Mouse (Mus musculus): ENCODE results near the gene Pcdh19.

- TF ChIP-seq POLR2AphosphoS2 (IDR thresholded peaks at IDR 0.05; ENCODE audit: insufficient read length, low read depth), result no peak
- no peak for TF ChIP-seq TCF3 (IDR thresholded peaks at IDR 0.05; ENCODE audit: insufficient read length, low read depth)
- no peak for TF ChIP-seq POLR2A (IDR thresholded peaks at IDR 0.05; ENCODE audit: insufficient read length, low read depth)
- no peak for TF ChIP-seq MAX (IDR thresholded peaks at IDR 0.05; ENCODE audit: low read depth)
- TF ChIP-seq MYOD1 (IDR thresholded peaks at IDR 0.05; ENCODE audit: control insufficient read depth in 1 of 3, insufficient read length in 2 of 3, low read depth in 2 of 3), result no peak
- TF ChIP-seq USF1 (IDR thresholded peaks at IDR 0.05; ENCODE audit: low read depth), result no peak
- no peak for TF ChIP-seq E2F4 (IDR thresholded peaks at IDR 0.05; ENCODE audit: insufficient read depth)
- TF ChIP-seq MYOG (IDR thresholded peaks at IDR 0.05; ENCODE audit: control insufficient read depth in 1 of 3, insufficient read depth in 1 of 3, insufficient read length in 2 of 3, low read depth in 2 of 3), result no peak
- TF ChIP-seq REST (IDR thresholded peaks at IDR 0.05; ENCODE audit: insufficient read depth, insufficient read length), result no peak
- TF ChIP-seq TCF12 (IDR thresholded peaks at IDR 0.05; ENCODE audit: insufficient read depth, poor library complexity, severe bottlenecking), result no peak
Observed at GRCm38 (mm10) chrX:133618222-133618621, 70.6 kb downstream of the Pcdh19 start.
